Mouse (Mus musculus) heart, adult 2 months (tissue): ENCODE measurements around the gene Hist1h4a.

Experiments
- CTCF ChIP-seq: fragments of 200-600 bp; IDR thresholded peaks from 2 replicates; pipeline ENCODE4 v1.8.1; 2022; ENCODE audit warnings: antibody characterized with exemption, mild to moderate bottlenecking, moderate library complexity
- EP300 ChIP-seq: fragments of 200-500 bp; IDR thresholded peaks from 2 replicates; pipeline ENCODE4 v1.6.1; 2011; ENCODE audit warnings: low read depth, low read length, control low read depth; ENCODE audit not compliant: insufficient read depth
- POLR2A ChIP-seq: fragments of 200-500 bp; IDR thresholded peaks from 2 replicates; pipeline ENCODE4 v1.6.1; 2011; ENCODE audit warnings: mild to moderate bottlenecking, low read depth, low read length, control low read depth; ENCODE audit not compliant: insufficient read depth

- TF ChIP-seq POLR2A (no peak), CTCF (no peak), EP300 (no peak)
These were observed 36.8 kb downstream of the Hist1h4a start for GRCm38 (mm10) chr13:23724239-23724638.
